Mouse (Mus musculus) layer of hippocampus, postnatal 10 days (tissue): ENCODE data around the gene Gm3187. TPM values are rescaled to one million over a fixed set of nuclear protein-coding genes. Genes with fewer than 3 reads are reported as not detected.
"Not testable (repeated sequence)": the region's sequence is repeated elsewhere in the genome, so short reads cannot be mapped to it uniquely, and the experiment has no call there.

Experiments used
- DNase-seq, 2 experiments: peaks; one replicate each; pipeline ENCODE4 v3.0.0; 2021; ENCODE audit warnings: low spot score in 2 of 2
- long read RNA-seq: library from polyadenylated mRNA; stranded (forward); transcript quantifications from one replicate; pipeline ENCODE4 v2.0.0, GENCODE M21; 2023
- total RNA-seq, 2 experiments: library from RNA; stranded (reverse); gene quantifications; 2 replicates each; pipeline ENCODE4 v1.2.3; 2021

The Gm3187 gene
- not detected for total RNA-seq
- long read RNA-seq: 0 reads

DNA sequence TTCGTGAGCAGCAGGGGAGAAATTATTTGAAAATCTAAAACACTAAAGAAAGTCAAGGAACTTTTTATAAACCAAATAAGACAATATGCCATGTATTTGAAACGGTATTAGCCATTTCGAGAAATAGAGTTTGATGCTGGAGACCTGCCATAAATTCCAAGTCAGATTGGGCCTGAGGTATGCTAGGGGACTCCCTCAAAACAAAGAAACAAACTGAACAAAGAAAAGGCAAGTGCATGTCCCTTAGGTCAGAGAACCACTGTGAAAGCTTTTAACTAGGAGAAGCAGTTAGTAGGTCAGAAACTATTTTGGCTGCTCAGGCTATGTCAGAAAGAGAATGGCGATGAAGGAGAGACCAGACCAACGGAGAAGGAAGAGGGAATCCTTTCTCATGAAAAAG is at the start of gene Gm3187:
Gene Gm3187 (plus strand): TSS at position 301 of the 400 bp plus-strand sequence.
- DNase-seq: peak in 1 of 2 experiments; percentile 0

DNA sequence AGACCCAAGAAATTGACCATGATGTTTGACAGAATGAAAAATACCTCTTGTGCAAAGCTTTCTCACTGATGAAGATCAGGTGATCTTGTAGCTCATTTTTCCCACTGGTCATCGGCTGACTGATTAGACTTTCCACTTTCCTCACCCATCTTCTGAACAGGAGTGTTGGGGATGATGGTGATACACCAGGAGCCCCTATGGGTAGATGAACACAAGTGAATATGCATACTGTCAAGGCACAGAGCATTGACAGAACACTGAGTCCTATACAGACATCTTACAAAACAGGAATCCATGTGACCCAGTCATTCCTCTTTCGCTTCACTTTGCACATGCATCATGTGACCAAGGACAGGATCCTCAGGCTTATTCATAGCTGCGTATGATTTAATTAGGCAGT is 28.6 kb upstream of the Gm3187 start, which contains the start of gene Gm3194:
Gene Gm3194 (minus strand): TSS at position 101 of the 400 bp plus-strand sequence.
- not testable (repeated sequence) for DNase-seq

- DNase-seq: not testable (repeated sequence)
These were observed 23.5 kb upstream of the Gm3187 start for GRCm38 (mm10) chr14:5460469-5460868.

DNA sequence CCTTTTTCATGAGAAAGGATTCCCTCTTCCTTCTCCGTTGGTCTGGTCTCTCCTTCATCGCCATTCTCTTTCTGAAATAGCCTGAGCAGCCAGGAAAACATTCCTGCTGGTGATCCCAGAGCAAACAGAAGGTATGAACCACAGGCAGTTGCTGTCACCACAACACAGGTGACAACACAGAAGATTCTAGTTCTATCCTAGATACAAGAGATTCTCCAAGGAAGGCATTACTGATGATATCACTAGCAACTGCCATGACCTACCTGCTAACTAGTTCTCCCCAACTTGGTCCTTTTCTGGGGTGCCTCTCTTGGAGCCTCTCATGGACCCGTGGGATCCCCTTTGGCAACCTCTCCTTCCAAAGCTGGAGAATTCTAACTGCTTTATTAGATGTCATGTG is 6.3 kb upstream of the Gm3187 start, which contains the start of gene Gm8246:
Gene Gm8246 (minus strand): TSS at position 101 of the 400 bp plus-strand sequence.
- not testable (repeated sequence) for DNase-seq

GRCm38 (mm10) chr14:5501374-5501773 is 17.4 kb downstream of the Gm3187 start, which contains the start of gene Gm3488:
Gene Gm3488, plus strand, starts transcription at chr14:5501674.
- not testable (repeated sequence) for DNase-seq

- not testable (repeated sequence) for DNase-seq
These were observed 54.2 kb downstream of the Gm3187 start, which contains the start of gene Gm3532 for GRCm38 (mm10) chr14:5538196-5538595. Gene Gm3532, plus strand, starts transcription at chr14:5538496.

Other genes starting within 250 kb of the Gm3187 start
- not detected for gene Gm3526, start 223.6 kb upstream of the Gm3187 start, total RNA-seq
- not detected for gene Gm3542, start 149.3 kb upstream of the Gm3187 start, total RNA-seq
- not detected for gene Gm3500, start 95.2 kb upstream of the Gm3187 start, total RNA-seq
- 1 to 10 TPM; 7.2 to 7.7 TPM for gene Gm3194, start 28.7 kb upstream of the Gm3187 start, total RNA-seq
- not detected for gene Gm8246, start 6.4 kb upstream of the Gm3187 start, total RNA-seq
- 1 to 10 TPM; 3.9 to 4.1 TPM for gene Gm3488, start 17.5 kb downstream of the Gm3187 start, total RNA-seq
- not detected for gene Gm3532, start 54.3 kb downstream of the Gm3187 start, total RNA-seq
- 1 to 10 TPM in 1 of 2 experiments, not detected in 1; 1.1 TPM for gene Gm8265, start 148.8 kb downstream of the Gm3187 start, total RNA-seq
- not detected for gene Gm9603, start 203.2 kb downstream of the Gm3187 start, total RNA-seq